Mouse (Mus musculus) hindbrain, embryonic 11.5 days (tissue): Measurements from ENCODE around the gene Gimap8. TPM values are rescaled to one million over a fixed set of nuclear protein-coding genes. Genes with fewer than 3 reads are reported as not detected.

Experiments
- ATAC-seq: fragments of 200-750 bp; cut with Nextera tagmentation; 2 replicates; pipeline ENCODE4 v1.8.0; 2017; ENCODE audit warnings: mild to moderate bottlenecking, moderate TSS enrichment, moderate library complexity; ENCODE audit not compliant: low FRiP score
- DNase-seq: peaks from one replicate; pipeline ENCODE4 v3.0.0-alpha.2; 2015; ENCODE audit warnings: low spot score
- H3K27ac ChIP-seq: fragments of 300-500 bp; sonication (generic); 2 replicates; pipeline ENCODE4 v1.5.1; 2014; ENCODE audit warnings: mild to moderate bottlenecking, low read depth, low read length
- H3K27me3 ChIP-seq: fragments of 300-500 bp; sonication (generic); 2 replicates; pipeline ENCODE4 v1.6.1; 2014; ENCODE audit warnings: mild to moderate bottlenecking, low read length, moderate library complexity, mixed read lengths; ENCODE audit not compliant: control insufficient read depth, insufficient read depth
- H3K36me3 ChIP-seq: fragments of 300-500 bp; sonication (generic); 2 replicates; pipeline ENCODE4 v1.6.1; 2014; ENCODE audit warnings: mild to moderate bottlenecking, low read length, moderate library complexity, mixed read lengths; ENCODE audit not compliant: control insufficient read depth, insufficient read depth
- H3K4me1 ChIP-seq: fragments of 300-500 bp; sonication (generic); replicated peaks from 2 replicates; pipeline ENCODE4 v1.6.1; 2014; ENCODE audit warnings: low read length, mixed read lengths; ENCODE audit not compliant: control insufficient read depth, insufficient read depth
- H3K4me2 ChIP-seq: fragments of 300-500 bp; sonication (generic); replicated peaks from 2 replicates; pipeline ENCODE4 v1.6.1; 2014; ENCODE audit warnings: mild to moderate bottlenecking, low read depth, low read length
- H3K4me3 ChIP-seq: fragments of 300-500 bp; sonication (generic); 2 replicates; pipeline ENCODE4 v1.5.1; 2014; ENCODE audit warnings: low read depth, low read length
- H3K9ac ChIP-seq: fragments of 300-500 bp; sonication (generic); 2 replicates; pipeline ENCODE4 v1.6.1; 2014; ENCODE audit warnings: low read depth, low read length
- H3K9me3 ChIP-seq: fragments of 300-500 bp; sonication (generic); 2 replicates; pipeline ENCODE4 v1.6.1; 2016; ENCODE audit warnings: low read length; ENCODE audit not compliant: control insufficient read depth
- WGBS: fragments of 180-500 bp; shearing (Covaris S2); extraction: QIAGEN DNeasy Blood & Tissue Kit; methylation state at CpG from one replicate; pipeline ENCODE4 v1.1.7; 2014; 5-methylcytosine and 5-hydroxymethylcytosine counted together
- polyA plus RNA-seq: library from polyadenylated mRNA; unstranded; fragments of >200 nt; fragmentation: Nextera tagmentation; extraction: Ambion mirVana; gene quantifications from 2 replicates; pipeline ENCODE4 v1.2.1, GENCODE M21; 2014

Gene Gimap8
- polyA plus RNA-seq, result 0.37 and 0.57 TPM in 2 replicates

DNA sequence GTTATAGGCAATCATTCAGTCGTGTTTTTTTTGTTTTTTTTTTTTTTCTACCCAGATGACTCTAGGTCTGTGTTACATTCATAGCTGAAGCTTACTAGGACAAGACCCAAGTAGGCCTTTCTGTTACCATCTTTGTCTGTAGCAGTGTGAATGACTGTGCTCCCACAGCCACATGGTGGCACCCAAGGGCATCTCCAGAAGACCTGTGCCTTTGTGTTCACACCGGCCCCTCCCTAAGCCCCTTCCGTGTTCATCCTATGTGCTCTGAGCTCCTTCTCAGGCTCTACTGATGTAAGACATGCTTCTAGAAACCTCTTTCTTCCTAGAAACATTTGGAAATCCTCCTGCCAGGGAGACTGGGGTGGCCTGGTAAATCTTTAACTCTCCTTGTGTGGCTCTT lies at the start of gene Gimap8:
Gimap8 (plus strand) TSS at position 240 of the 400 bp plus-strand sequence.
- H3K4me3 ChIP-seq, result no peak within 1 kb of the TSS
- no peak within 1 kb of the TSS for H3K4me2 ChIP-seq
- H3K9ac ChIP-seq, result no peak within 1 kb of the TSS
- no peaks in the 10 kb centered on the region for H3K4me1 ChIP-seq
- H3K27me3 ChIP-seq, result no peaks in the 10 kb centered on the region
- 50% methylated on average over 3 of the region's 3 CpGs for WGBS
- DNase-seq (peak; percentile 39), ATAC-seq (no peak)
- no peaks in the 10 kb centered on the region for H3K9me3 ChIP-seq
- H3K27ac ChIP-seq, result no peak within 1 kb of the TSS
- no peaks in the 10 kb centered on the region for H3K36me3 ChIP-seq

GRCm38 (mm10) chr6:48600594-48600993 lies 46.4 kb upstream of the Gimap8 start:
- 0 out of 2 replicates have a peak overlapping the region, but pooled peaks have one; percentile 86 for H3K27ac ChIP-seq
- no peaks in the 10 kb centered on the region for H3K27me3 ChIP-seq
- no peak overlapping the region for H3K9ac ChIP-seq
- peaks cover 21% of the 10 kb centered on the region for H3K36me3 ChIP-seq
- H3K4me3 ChIP-seq, result no peak overlapping the region
- no peak for DNase-seq
- WGBS, result 90% methylated on average over 1 of the region's 1 CpGs
- H3K4me1 ChIP-seq, result 0 out of 2 replicates have a peak, but pooled peaks cover 3% of the 10 kb centered on the region
- no peak overlapping the region for H3K4me2 ChIP-seq
- no peak for ATAC-seq
- H3K9me3 ChIP-seq, result no peaks in the 10 kb centered on the region

GRCm38 (mm10) chr6:48601271-48602079 lies 45.6 kb upstream of the Gimap8 start, which contains the start of gene Zfp775:
Gene Zfp775 (plus strand): TSS chr6:48602063.
- 6% methylated on average over 41 of the region's 42 CpGs for WGBS
- DNase-seq (peak; percentile 95), ATAC-seq (peak; percentile 99)
- peak within 1 kb of the TSS; percentile 86 for H3K27ac ChIP-seq
- peak within 1 kb of the TSS; percentile 80 for H3K4me3 ChIP-seq
- H3K9me3 ChIP-seq, result no peaks in the 10 kb centered on the region
- H3K9ac ChIP-seq, result peak within 1 kb of the TSS; percentile 92
- H3K4me2 ChIP-seq, result peak within 1 kb of the TSS; percentile 86
- H3K4me1 ChIP-seq, result 0 out of 2 replicates have a peak, but pooled peaks cover 3% of the 10 kb centered on the region
- peaks cover 17% of the 10 kb centered on the region for H3K36me3 ChIP-seq
- no peaks in the 10 kb centered on the region for H3K27me3 ChIP-seq

DNA sequence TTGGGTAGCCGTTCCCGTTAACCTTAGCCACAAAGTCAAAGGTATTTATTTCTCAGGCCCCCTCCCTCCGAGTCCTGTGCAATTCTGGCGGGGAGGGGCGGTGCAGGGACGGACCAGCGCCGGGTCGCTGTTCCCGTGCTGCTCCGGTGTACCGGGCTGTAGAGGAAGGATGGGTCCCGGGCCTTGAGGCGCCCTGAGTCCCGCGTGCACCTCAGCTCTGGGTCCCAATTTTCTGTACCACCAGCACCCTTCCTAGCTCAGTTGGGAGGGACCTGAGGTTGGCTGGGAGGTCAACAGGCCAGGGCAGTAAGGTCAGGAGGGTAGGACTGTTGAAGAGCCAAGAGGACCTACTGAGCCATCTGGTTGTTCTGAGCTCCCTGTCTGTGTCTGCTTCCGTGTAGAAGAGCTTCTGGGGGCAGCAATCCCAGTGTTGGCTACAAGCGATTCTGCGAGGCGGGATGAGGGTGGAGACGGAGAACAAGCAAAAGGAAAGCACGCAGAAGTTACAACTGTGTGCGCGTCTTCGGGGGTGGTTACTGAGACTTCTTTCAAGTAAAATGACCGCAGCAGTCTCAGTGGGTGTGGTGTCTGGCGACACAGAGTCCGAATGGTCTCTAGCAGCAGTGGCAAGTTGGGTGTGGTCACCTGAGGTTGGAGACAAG lies 44.8 kb upstream of the Gimap8 start:
- DNase-seq (no peak), ATAC-seq (peak; percentile 83)
- Histone ChIP-seq H3K27me3 (no peaks in the 10 kb centered on the region), H3K4me1 (0 out of 2 replicates have a peak, but pooled peaks cover 3% of the 10 kb centered on the region), H3K36me3 (peaks cover 10% of the 10 kb centered on the region), H3K27ac (peak overlapping the region; percentile 86), H3K9me3 (no peaks in the 10 kb centered on the region), H3K4me3 (peak overlapping the region; percentile 80), H3K9ac (peak overlapping the region; percentile 92), H3K4me2 (peak overlapping the region; percentile 86)
- WGBS, result 2% methylated on average over 28 of the region's 28 CpGs

DNA sequence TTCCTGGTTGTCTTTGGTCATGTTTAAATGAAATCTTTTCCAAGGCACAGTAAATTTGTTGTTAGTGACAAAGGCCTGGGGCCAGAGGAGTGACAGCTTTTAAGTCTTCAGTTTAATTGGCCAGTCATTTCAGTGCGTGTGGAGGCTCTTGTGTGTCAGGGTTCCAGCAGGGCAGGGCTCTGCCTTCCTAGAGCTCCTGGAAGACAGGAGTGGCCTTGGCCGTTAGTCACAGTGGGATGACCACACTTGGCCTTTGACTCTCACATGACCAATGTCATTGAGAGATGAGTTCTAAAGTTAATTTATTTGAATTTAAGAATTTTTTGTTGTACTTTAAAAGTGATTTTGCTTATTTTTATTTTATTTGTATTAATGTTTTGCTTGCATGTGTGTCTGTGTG lies 38.9 kb upstream of the Gimap8 start:
- Histone ChIP-seq H3K36me3 (no peaks in the 10 kb centered on the region; the same call in 1 of the 2 replicates), H3K9me3 (no peaks in the 10 kb centered on the region), H3K4me3 (no peak overlapping the region), H3K27me3 (no peaks in the 10 kb centered on the region), H3K4me1 (no peaks in the 10 kb centered on the region), H3K27ac (no peak overlapping the region), H3K9ac (no peak overlapping the region), H3K4me2 (no peak overlapping the region)
- DNase-seq (no peak), ATAC-seq (no peak)
- WGBS, result 66% methylated on average over 2 of the region's 2 CpGs

GRCm38 (mm10) chr6:48609512-48609911 lies 37.5 kb upstream of the Gimap8 start:
- H3K27me3 ChIP-seq, result no peaks in the 10 kb centered on the region
- no peak overlapping the region for H3K9ac ChIP-seq
- H3K9me3 ChIP-seq, result no peaks in the 10 kb centered on the region
- H3K4me1 ChIP-seq, result no peaks in the 10 kb centered on the region
- H3K36me3 ChIP-seq, result peaks cover 4% of the 10 kb centered on the region; the same call in 1 of the 2 replicates
- H3K4me2 ChIP-seq, result no peak overlapping the region
- no peak for ATAC-seq
- H3K4me3 ChIP-seq, result no peak overlapping the region
- no peak overlapping the region for H3K27ac ChIP-seq
- no peak for DNase-seq
- WGBS, result 45% methylated on average over 7 of the region's 7 CpGs

DNA sequence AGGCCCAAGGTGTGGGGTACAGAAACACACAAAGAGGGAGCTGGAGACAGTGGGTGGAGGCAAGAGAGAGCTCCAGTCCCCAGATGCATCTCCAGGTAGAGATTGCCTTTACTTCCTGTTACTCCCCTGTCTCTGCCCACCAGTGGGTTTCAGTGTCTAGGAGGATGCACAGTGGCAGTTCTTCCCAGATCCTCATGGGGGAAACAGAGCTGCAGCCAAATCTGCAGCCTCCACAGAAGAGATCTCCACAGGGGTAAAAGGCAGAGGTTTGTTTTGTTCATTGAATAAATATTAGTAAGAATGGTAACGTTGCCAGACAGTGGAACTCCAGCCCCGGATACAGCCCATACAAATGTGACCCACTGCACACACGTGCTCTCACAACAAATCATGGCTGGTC lies 36.4 kb upstream of the Gimap8 start:
- Histone ChIP-seq H3K27ac (no peak overlapping the region), H3K9me3 (no peaks in the 10 kb centered on the region), H3K4me1 (no peaks in the 10 kb centered on the region), H3K4me3 (no peak overlapping the region), H3K27me3 (no peaks in the 10 kb centered on the region), H3K36me3 (peaks cover 4% of the 10 kb centered on the region; the same call in 1 of the 2 replicates), H3K9ac (no peak overlapping the region), H3K4me2 (no peak overlapping the region)
- 90% methylated on average over 3 of the region's 3 CpGs for WGBS
- DNase-seq, result no peak
- ATAC-seq, result no peak

DNA sequence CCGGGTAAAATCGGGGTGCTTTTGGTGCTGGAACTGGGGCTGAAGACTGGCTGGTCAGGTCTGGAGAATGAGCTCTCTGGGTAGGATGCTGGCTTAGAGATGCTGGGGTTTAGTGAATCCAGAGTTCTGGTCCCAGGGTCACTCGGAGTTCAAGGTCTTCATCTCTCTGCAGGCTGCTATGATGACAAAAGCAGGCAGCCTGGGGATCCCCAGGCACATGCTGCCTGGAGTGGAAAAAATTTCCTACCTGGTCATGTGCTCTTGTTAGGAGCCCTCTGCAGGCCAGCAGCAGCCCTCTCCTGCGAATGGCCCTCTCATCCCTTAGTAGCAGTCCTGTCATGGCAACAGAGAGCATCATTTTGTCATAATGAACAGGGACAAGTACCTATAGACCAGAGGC lies 33.6 kb upstream of the Gimap8 start:
- H3K4me3 ChIP-seq, result no peak overlapping the region
- DNase-seq, result no peak
- no peaks in the 10 kb centered on the region for H3K27me3 ChIP-seq
- 0 out of 2 replicates have a peak, but pooled peaks cover 4% of the 10 kb centered on the region for H3K36me3 ChIP-seq
- ATAC-seq, result no peak
- no peak overlapping the region for H3K27ac ChIP-seq
- H3K9ac ChIP-seq, result no peak overlapping the region
- H3K4me2 ChIP-seq, result no peak overlapping the region
- no peaks in the 10 kb centered on the region for H3K4me1 ChIP-seq
- H3K9me3 ChIP-seq, result no peaks in the 10 kb centered on the region
- 91% methylated on average over 4 of the region's 4 CpGs for WGBS
